Mouse (Mus musculus) hematopoietic stem cell, adult 5-6 weeks (primary cell): ENCODE measurements around the gene Gbx1. TPM values are rescaled to one million over a fixed set of nuclear protein-coding genes. Genes with fewer than 3 reads are reported as not detected.

Source experiments
- ATAC-seq, 2 experiments: fragments of 125-278 bp in 1 of 2; replicated peaks in 1 of 2; 2 replicates each; pipeline ENCODE4 v1.8.0; 2016 to 2017; ENCODE audit warnings: inconsistent platforms in 2 of 2, mild to moderate bottlenecking in 2 of 2, moderate number of reproducible peaks in 2 of 2, low read depth in 1 of 2, moderate TSS enrichment in 1 of 2; ENCODE audit not compliant: low FRiP score in 2 of 2, poor library complexity in 2 of 2, severe bottlenecking in 2 of 2, insufficient read depth in 1 of 2, low TSS enrichment in 1 of 2
- total RNA-seq: library from RNA; stranded (forward); fragments of 172-1452, 232-1000 nt; gene quantifications from 2 replicates; pipeline ENCODE4 v1.2.3, GENCODE M21; 2017

Gbx1 gene
- total RNA-seq, 1 experiment from 2014 or later = not detected

GRCm38 (mm10) chr5:24453283-24453984, 73.6 kb downstream of the Gbx1 start:
- ATAC-seq = no peak

Other genes starting within 250 kb of the Gbx1 start
- gene Kcnh2, start 175.6 kb downstream of the Gbx1 start, total RNA-seq = 2.6 and 4.8 TPM in 2 replicates
- not detected in 2 replicates for gene Nos3, start 162.4 kb downstream of the Gbx1 start, total RNA-seq
- gene Atg9b, start 135.1 kb downstream of the Gbx1 start, total RNA-seq = 3.8 and 5.6 TPM in 2 replicates
- 8.6 and 19.1 TPM in 2 replicates for gene Abcb8, start 133.5 kb downstream of the Gbx1 start, total RNA-seq
- gene Asic3, start 113.8 kb downstream of the Gbx1 start, total RNA-seq = 0.19 TPM in 1 of 2 replicates, not detected in the other
- gene Cdk5, start 103.7 kb downstream of the Gbx1 start, total RNA-seq = 17.2 and 32.2 TPM in 2 replicates
- gene Slc4a2, start 103.4 kb downstream of the Gbx1 start, total RNA-seq = 24.3 and 40.5 TPM in 2 replicates
- 14.8 and 29.4 TPM in 2 replicates for gene Fastk, start 81.9 kb downstream of the Gbx1 start, total RNA-seq
- gene Tmub1, start 79.3 kb downstream of the Gbx1 start, total RNA-seq = 16.1 and 16.3 TPM in 2 replicates
- 32.4 and 37.8 TPM in 2 replicates for gene Agap3, start 75.0 kb downstream of the Gbx1 start, total RNA-seq
- not detected in 2 replicates for gene Asb10, start 13.8 kb upstream of the Gbx1 start, total RNA-seq
- not detected in 2 replicates for gene 4931409K22Rik, start 29.6 kb upstream of the Gbx1 start, total RNA-seq
- 75.0 and 89.8 TPM in 2 replicates for gene Abcf2, start 50.3 kb upstream of the Gbx1 start, total RNA-seq
- 12.0 and 15.5 TPM in 2 replicates for gene Chpf2, start 59.5 kb upstream of the Gbx1 start, total RNA-seq
- 0.40 and 0.94 TPM in 2 replicates for gene Smarcd3, start 97.2 kb upstream of the Gbx1 start, total RNA-seq
- 69.7 and 75.7 TPM in 2 replicates for gene Nub1, start 158.3 kb upstream of the Gbx1 start, total RNA-seq
- gene Wdr86, start 203.5 kb upstream of the Gbx1 start, total RNA-seq = 0.30 and 1.5 TPM in 2 replicates
- gene Crygn, start 230.8 kb upstream of the Gbx1 start, total RNA-seq = 22.8 TPM in 1 of 2 replicates, not detected in the other